Mouse (Mus musculus) layer of hippocampus, adult 8-10 months (tissue): ENCODE results near the gene Nkiras2. TPM values are rescaled to one million over a fixed set of nuclear protein-coding genes. Genes with fewer than 3 reads are reported as not detected.
A peak's percentile ranks its signal among the peaks of the same experiment; 100 is the strongest.
"Not testable (repeated sequence)": the region's sequence is repeated elsewhere in the genome, so short reads cannot be mapped to it uniquely, and the experiment has no call there.

Experiments used
- DNase-seq, 2 experiments: peaks; one replicate each; pipeline ENCODE4 v3.0.0; 2022; ENCODE audit warnings: low spot score in 2 of 2
- total RNA-seq, 4 experiments: library from RNA; stranded (reverse); gene quantifications; 2 replicates each; pipeline ENCODE4 v1.2.4; 2022

Nkiras2 gene
- total RNA-seq, 4 experiments from 2014 or later, result 11.7 to 13.4 (median 12.1) TPM

- no peak for DNase-seq
Observed at GRCm38 (mm10) chr11:100598074-100598473, 21.0 kb upstream of the Nkiras2 start.

- DNase-seq, result no peak
Observed at GRCm38 (mm10) chr11:100601372-100601771, 17.7 kb upstream of the Nkiras2 start.

- no peak for DNase-seq
Observed at GRCm38 (mm10) chr11:100603155-100603554, 15.9 kb upstream of the Nkiras2 start.

- no peak for DNase-seq
Observed at GRCm38 (mm10) chr11:100603813-100604212, 15.2 kb upstream of the Nkiras2 start.

- no peak for DNase-seq
Observed at GRCm38 (mm10) chr11:100604321-100605005, 14.6 kb upstream of the Nkiras2 start.

- no peak for DNase-seq
Observed at GRCm38 (mm10) chr11:100605451-100605850, 13.6 kb upstream of the Nkiras2 start.

DNA sequence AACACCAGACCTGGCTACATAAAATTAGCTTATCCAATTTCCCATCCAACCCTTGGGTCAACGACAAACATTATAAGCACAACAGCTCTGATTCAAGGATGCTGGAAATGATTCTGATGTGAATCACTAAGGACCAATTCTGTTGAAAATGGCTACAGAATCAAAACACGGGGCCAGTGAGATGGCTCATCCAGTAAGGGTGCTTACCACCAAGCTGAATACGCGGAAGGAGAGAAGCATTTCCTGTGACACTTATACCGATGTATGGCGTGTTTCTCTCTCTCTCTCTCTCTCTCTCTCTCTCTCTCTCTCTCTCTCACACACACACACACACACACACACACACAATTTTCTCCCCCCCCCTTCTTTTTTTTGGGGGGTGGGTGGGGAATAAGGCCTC, 11.9 kb upstream of the Nkiras2 start:
- DNase-seq, result no peak

DNA sequence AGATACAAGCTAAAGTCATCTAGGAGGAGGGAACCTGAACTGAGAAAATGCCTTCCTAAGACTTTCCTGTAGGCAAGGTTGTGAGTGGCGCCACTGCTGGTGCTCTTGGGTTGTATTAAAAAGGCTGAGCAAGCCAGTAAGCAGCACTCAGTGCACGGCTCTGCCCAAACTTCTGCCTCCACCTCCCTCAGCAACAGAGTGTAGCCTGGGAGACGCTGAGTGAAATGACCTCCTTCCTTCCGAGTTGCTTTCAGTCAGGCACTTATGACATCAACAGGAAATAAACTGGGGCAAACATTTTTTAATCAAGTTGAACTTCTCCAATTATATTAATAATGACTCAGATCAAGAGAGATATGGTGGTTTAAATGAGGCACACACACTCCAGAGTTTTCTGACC, 10.2 kb upstream of the Nkiras2 start:
- no peak for DNase-seq

GRCm38 (mm10) chr11:100609355-100609996, 9.6 kb upstream of the Nkiras2 start:
- no peak for DNase-seq

DNA sequence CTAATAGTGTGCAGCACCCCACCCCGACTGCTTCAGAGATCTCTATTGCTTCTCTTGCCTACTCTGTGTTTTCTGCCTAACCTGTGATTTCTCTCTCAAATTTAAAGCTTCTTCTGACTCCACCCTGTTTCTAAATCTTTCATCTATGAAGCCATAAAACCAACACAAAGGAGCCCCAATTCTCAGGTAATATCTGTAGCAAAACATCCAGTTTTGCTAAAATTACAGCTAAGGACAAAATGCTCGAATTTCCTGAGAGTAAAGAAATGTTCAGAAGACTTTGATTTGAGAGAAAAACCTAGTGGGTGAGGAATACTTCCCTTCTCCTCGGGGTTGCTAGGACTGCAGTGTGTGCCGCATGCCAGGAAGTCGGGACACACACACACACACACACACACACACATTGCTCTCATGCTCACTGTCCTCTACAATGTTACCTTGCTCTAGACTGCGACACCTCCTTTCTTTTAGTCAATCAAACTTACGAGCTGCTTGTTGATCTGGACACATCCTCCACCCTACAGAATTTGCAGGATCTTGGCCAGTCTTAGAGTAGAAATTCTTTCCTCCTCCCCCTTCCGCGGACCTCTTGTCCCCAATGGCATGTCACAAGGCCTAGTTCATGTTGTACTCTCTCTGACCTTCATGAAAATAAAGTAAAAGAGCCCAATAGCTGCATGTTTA, 8.9 kb upstream of the Nkiras2 start:
- DNase-seq, result no peak

DNA sequence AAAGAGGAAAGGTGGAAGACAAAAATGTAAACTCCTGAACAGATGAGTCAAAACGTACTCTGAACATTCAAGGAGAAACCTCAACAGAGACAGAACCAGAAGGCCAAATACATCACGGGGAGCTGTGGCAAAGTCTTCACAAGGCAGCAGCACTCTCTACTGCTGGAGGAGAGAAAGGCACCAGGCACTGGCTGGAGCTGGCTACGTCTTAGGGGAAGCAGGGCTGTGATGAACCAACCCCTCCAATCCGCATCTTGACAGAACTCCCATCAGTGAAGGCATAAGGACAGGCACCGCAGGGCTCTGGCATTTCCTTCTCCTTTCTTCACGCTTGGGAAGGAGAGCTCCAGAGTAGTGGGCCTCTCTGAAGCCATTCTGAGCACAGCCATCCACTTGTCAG, 7.4 kb upstream of the Nkiras2 start:
- no peak for DNase-seq

DNA sequence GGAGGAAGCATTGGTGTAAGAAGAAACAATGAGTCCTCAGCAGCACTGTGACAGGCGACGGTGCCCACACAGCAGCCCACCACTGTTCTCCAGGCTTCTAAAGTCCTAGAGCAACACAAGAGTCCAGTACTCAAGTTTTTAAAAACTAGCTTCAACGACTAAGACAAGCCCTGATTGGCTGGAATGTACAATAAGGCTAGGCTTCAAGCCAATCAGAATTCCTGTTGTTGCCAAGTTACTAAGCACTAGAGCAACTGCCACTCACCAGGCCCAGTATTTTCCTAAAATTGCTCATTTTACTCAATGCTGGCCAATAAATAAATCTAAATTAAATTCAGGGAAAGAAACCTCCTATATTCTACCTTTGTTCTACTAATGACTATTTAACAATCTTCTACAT, 5.8 kb upstream of the Nkiras2 start:
- no peak for DNase-seq

DNA sequence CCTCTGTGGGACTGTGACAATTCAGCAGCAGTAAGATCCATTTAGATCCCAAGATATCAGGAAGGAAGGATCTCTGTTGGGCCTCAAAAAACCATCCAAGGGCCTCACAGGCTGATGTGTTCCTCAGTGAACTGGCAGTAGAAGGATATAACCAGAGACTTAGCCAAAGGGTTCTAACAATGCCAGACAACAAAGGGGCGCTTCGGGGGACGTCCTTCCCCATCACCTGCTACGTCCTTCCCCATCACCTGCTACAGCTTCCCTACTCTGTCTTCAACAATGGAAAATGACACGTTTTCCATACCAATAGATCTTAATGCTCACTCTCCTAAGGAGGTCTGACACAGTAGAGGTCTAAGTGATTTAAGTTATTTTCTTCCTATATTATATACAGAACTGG, 2.7 kb upstream of the Nkiras2 start:
- DNase-seq, result no peak

DNA sequence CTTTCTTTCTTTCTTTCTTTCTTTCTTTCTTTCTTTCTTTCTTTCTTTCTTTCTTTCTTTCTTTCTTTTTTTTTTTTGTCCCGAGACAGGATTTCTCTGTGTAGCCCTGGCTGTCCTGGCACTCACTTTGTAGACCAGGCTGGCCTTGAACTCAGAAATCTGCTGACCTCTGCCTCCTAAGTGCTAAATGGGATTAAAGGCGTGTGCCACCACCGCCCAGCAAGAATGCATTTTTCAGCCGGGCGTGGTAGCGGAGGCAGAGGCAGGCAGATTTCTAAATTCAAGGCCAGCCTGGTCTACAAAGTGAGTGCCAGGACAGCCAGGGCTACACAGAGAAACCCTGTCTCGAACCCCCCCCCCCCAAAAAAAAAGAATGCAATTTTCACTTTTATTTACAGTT, 2.2 kb upstream of the Nkiras2 start:
- DNase-seq, result not testable (repeated sequence)

GRCm38 (mm10) chr11:100617480-100617879, 1.6 kb upstream of the Nkiras2 start:
- no peak for DNase-seq

DNA sequence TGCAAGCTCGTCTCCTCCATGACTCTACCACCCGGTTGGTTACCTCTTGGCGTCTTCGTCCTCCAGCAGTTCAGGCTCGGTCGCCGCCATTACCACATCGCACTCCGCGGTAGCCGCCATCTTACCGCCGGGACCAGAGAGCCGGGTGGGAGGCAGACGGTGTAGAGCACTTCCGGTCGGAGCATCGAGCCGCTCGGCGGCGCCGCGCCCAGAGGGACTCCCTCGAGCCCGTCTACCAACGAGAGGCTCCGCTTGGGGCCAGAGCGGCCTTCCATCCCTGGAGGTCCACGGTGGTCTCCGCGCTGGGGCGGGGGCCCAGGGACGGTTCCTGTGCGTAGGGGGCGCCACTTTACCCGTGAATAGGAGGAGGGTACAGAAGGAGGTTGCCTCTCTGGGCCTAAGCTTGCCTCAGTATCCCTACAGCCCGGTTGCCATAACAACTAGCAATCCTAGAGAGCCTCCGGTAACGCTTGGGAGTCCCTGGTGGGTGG, 486 bp downstream of the Nkiras2 start:
- peak; percentile 95 to 97 for DNase-seq

- no peak for DNase-seq
Observed at GRCm38 (mm10) chr11:100619982-100620381, 938 bp downstream of the Nkiras2 start, which contains the start of gene Dnajc7. TSS of gene Dnajc7 (minus strand) at chr11:100620168.

GRCm38 (mm10) chr11:100622714-100623113, 3.7 kb downstream of the Nkiras2 start:
- peak; percentile 92 to 96 for DNase-seq

DNA sequence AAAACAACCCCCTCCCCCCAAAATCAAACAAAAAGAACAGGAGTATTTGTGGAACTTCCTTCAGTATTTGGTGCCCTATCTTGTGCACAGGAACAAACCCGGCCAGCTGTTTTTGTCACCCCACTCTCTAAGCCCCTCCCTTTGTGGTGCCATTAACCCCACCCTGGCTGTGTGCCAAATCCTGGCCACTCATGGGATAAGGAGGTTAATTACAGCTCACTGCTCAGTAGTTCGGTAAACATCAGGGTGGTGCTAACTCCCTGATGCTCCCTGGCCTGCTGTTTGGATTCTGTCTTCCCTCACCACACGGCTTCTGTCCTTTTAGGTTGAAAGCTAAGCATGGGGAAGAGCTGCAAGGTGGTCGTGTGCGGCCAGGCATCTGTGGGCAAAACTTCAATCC, 4.8 kb downstream of the Nkiras2 start:
- DNase-seq, result no peak

DNA sequence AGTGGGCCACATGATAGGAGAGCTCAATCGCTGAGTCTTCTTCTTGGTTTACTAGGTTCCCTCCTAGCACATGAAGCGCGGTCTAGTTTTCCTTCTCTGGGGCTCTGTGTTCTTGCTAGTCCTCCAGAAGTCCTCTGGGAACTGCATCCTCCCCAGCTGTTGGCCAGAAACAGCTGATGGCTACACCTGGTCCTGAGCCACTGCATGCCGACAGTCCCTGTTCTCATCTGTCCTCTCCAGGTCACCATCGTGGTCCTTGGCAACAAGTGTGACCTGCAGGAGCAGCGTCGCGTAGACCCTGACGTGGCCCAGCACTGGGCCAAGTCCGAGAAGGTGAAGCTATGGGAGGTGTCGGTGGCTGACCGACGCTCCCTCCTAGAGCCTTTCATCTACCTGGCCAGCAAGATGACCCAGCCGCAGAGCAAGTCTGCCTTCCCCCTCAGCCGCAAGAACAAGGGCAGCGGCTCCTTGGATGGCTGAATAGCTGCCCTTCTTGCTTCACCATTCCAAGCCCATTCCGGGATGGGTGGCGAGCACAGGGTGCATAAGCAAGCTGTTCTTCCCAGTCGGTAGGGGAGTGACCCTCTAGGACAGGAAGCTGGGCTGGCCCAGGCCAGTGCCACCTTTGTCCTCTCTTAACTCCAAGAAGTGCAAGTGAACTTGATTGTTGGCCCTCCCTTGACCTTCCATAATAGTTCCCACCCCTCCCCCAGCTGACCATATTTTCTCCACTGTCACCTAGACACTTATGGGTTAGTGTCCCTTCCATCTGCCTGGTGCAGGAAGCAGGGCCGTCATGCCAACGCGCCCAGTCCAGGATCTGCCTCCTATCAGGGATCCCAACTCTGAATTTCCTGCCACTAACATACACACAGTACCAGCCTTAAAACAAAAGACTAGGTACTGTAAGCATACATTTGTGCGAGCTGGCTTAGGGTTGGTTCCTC, 7.0 kb downstream of the Nkiras2 start:
- DNase-seq, result no peak

GRCm38 (mm10) chr11:100626701-100627195, 7.7 kb downstream of the Nkiras2 start:
- peak in 1 of 2 experiments; percentile 53 for DNase-seq
